Mouse (Mus musculus) ES-Bruce4 (cell line): ENCODE measurements around the gene 4921517D22Rik. TPM values are rescaled to one million over a fixed set of nuclear protein-coding genes. Genes with fewer than 3 reads are reported as not detected.
A peak's percentile ranks its signal among the peaks of the same experiment; 100 is the strongest.

Experiments used
- H3K27ac ChIP-seq: 2 replicates; pipeline ENCODE4 v1.5.1; 2012; ENCODE audit warnings: low read length, inconsistent platforms; ENCODE audit not compliant: insufficient read depth
- H3K27me3 ChIP-seq: 2 replicates; pipeline ENCODE4 v1.6.1; 2012; ENCODE audit warnings: mild to moderate bottlenecking, low read length, inconsistent platforms; ENCODE audit not compliant: control insufficient read depth, poor library complexity, insufficient read depth, severe bottlenecking
- H3K36me3 ChIP-seq: 2 replicates; pipeline ENCODE4 v1.6.1; 2012; ENCODE audit warnings: inconsistent platforms, mild to moderate bottlenecking, low read length, moderate library complexity; ENCODE audit not compliant: control insufficient read depth, poor library complexity, insufficient read depth, severe bottlenecking
- H3K4me1 ChIP-seq: one replicate; pipeline ENCODE4 v1.8.1; 2011; ENCODE audit warnings: low read length; ENCODE audit not compliant: control insufficient read depth, insufficient read depth
- H3K4me3 ChIP-seq: 2 replicates; pipeline ENCODE4 v1.5.1; 2011; ENCODE audit warnings: low read depth, mild to moderate bottlenecking, low read length
- H3K9ac ChIP-seq: 2 replicates; pipeline ENCODE4 v1.6.1; 2012; ENCODE audit warnings: low read depth, mild to moderate bottlenecking, inconsistent platforms; ENCODE audit not compliant: poor library complexity, severe bottlenecking
- H3K9me3 ChIP-seq: replicated peaks from 2 replicates; pipeline ENCODE4 v1.6.1; 2012; ENCODE audit warnings: mild to moderate bottlenecking, low read length, inconsistent platforms; ENCODE audit not compliant: control insufficient read depth, poor library complexity, insufficient read depth, severe bottlenecking
- CTCF ChIP-seq: IDR thresholded peaks from one replicate; pipeline ENCODE4 v1.8.1; 2011; ENCODE audit warnings: low read depth, low read length
- EP300 ChIP-seq: IDR thresholded peaks from 2 replicates; pipeline ENCODE4 v1.6.1; 2011; ENCODE audit warnings: low read depth, low read length; ENCODE audit not compliant: insufficient read depth
- POLR2A ChIP-seq: IDR thresholded peaks from one replicate; pipeline ENCODE4 v1.8.1; 2011; ENCODE audit warnings: low read length; ENCODE audit not compliant: insufficient read depth
- polyA plus RNA-seq: library from polyadenylated mRNA; stranded (reverse); fragments of >200 nt; gene quantifications from 2 replicates; pipeline ENCODE4 v1.2.4, GENCODE M21; 2011; ENCODE audit warnings: low read depth; ENCODE audit not compliant: missing spikeins, insufficient read depth, insufficient read length

4921517D22Rik gene
- polyA plus RNA-seq, 1 experiment = not detected

DNA sequence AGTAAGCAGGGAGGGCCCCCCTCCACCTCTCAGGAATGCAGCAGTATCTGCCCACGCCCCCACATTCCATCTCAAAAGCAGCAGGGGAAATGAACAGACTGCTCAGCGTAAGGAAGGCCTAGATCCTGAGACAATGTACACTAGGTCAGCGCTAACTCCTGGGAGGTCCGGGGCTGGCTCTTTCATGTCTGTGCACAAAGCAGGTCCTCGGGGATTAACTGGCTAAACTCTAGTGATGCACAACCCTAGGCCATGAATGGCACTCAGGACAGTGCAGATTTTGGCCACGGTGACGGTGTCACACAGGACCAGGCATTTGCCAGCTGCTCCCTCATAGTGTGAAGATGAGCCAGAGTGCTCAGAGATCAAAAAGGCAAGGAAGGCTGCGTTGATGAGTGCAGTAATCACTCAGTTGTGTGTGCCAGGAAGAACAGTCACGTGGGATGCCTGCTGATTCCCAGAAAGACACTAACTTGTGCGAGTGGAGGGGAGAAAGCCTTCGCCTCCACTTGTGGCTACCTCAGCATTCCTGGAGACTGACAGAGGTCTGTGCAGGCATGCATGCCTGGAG, 47.1 kb downstream of the 4921517D22Rik start:
- no peak overlapping the region for H3K9ac ChIP-seq
- peaks cover 26% of the 10 kb centered on the region for H3K36me3 ChIP-seq

DNA sequence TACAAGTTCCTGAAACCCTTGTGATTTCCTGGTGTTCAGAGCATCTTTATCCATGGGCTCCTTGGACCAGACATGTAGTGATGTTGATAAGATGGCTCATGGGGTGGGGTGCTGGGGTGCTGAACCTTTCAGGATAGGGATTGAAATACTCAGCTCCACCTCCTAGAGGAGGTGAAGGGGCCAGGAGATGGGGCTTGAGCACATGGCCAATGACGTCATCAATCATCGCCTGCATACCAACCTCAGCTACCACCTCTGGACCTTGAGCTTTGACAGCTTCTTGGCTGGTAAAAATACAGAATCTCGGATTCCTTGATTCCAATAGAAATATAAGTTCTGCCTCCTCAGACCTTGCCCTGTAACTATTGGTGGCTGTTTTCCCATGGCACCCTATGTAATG, 48.4 kb downstream of the 4921517D22Rik start:
- Histone ChIP-seq H3K9me3 (no peaks in the 10 kb centered on the region), H3K27ac (peak overlapping the region; percentile 79; the same call in 1 of the 2 replicates), H3K9ac (no peak overlapping the region), H3K27me3 (no peaks in the 10 kb centered on the region), H3K4me3 (no peak overlapping the region), H3K4me1 (peaks cover 13% of the 10 kb centered on the region), H3K36me3 (peaks cover 34% of the 10 kb centered on the region)
- no peak for TF ChIP-seq CTCF
- no peak for TF ChIP-seq POLR2A
- TF ChIP-seq EP300 = no peak

More for the DNA sequence above, 47.1 kb downstream of the 4921517D22Rik start:
- Histone ChIP-seq H3K27ac (peak overlapping the region; percentile 79), H3K9me3 (no peaks in the 10 kb centered on the region), H3K4me3 (no peak overlapping the region), H3K27me3 (no peaks in the 10 kb centered on the region), H3K4me1 (peaks cover 13% of the 10 kb centered on the region)
- no peak for TF ChIP-seq CTCF
- TF ChIP-seq POLR2A = no peak
- 0 out of 2 replicates have a peak, but pooled peaks have one; percentile 47 for TF ChIP-seq EP300

DNA sequence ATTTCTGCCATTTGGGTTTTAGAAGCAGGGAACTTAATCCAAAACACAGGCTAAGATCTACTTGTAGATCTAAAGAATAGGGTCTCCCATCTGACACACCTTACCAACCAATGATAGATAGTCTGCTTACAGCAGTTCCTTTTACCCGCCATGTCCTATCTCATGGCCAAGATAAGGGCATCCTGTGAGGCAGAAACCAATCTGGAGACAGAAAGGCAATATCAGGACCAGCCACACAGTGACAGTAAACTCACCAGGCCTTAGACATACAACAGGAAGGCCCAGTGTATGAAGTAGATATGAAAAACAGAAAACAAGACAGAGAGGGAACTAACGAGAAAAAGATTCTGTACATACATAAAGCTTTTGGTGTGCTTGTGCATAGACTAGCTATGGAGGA, 51.1 kb downstream of the 4921517D22Rik start:
- Histone ChIP-seq H3K36me3 (peaks cover 43% of the 10 kb centered on the region), H3K27ac (no peak overlapping the region), H3K4me1 (peaks cover 13% of the 10 kb centered on the region), H3K9ac (no peak overlapping the region), H3K9me3 (no peaks in the 10 kb centered on the region), H3K27me3 (no peaks in the 10 kb centered on the region), H3K4me3 (no peak overlapping the region)
- TF ChIP-seq CTCF (no peak), EP300 (no peak), POLR2A (no peak)

DNA sequence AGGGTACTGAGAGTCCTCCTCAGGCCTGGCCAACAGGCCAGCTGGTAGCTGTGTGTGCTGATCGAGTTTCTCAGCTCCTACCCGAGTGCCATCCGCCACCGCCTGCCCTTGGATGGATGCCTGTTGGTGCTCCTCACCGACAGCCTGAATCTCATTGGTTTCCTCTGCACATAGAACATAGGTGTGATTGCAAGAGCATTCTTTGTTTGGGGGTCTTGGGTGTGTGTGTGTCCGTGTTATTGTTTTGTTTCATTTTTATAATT, 53.8 kb downstream of the 4921517D22Rik start:
- TF ChIP-seq EP300 = no peak
- TF ChIP-seq POLR2A = no peak
- no peak for TF ChIP-seq CTCF
- Histone ChIP-seq H3K36me3 (peaks cover 62% of the 10 kb centered on the region), H3K4me1 (no peaks in the 10 kb centered on the region), H3K9ac (no peak overlapping the region), H3K9me3 (no peaks in the 10 kb centered on the region), H3K27me3 (no peaks in the 10 kb centered on the region), H3K27ac (no peak overlapping the region), H3K4me3 (no peak overlapping the region)

DNA sequence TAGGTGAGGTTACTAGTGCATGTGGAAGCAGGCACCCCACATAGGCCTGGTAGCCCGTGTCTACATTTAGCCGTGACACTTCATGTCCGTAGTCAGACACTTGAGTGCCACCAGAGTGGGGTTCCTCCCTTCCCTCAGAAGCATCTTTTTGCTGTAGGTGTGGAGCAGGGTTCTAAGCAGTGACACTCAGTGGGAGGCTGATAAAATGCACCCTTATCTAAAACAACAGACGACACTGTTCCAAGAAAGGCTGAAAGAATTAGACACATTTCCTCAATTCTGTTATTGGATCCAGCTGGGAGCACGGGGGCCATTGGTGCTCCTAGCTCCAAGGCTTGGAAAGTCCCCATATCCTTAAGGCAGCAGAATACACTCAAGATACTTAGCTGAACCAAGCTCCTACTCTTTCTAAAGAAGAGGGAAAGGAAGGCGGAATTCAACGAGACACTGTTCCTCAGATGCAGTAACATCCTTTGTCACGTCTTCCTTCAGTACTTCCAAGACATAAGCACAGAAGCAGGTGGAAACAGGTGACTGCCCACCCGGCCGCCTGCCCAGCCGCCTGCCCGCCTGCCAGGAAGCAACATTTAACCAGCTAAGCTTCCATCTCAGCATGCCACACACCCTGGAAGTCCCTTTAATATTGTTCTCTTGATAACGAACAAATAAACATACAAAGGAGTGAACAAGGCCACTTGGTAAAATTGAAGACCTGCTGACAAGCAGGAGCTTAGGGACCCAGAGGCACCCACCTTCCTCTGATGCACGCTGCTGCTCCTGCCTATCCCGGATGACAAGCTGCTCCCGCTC, 54.3 kb downstream of the 4921517D22Rik start:
- H3K36me3 ChIP-seq = peaks cover 58% of the 10 kb centered on the region

DNA sequence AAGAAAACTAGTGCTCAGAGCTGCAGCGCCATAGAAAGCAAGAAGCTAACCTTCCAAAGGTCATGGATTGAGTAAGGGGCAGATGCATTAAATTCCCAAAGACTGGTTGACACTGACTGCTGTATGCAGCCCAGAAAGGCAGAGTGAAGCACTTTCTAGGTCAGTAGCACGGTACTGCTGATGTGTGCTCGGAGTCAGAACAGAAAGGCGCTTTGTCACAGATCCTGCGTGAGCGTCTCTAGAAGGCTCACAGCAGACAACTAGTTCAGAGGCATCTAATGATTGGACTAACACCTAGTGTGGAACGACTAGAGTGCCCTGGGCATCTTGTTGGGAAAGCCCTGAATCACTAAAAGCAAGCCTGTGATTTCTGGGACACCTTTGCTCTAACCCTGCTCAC, 56.1 kb downstream of the 4921517D22Rik start:
- TF ChIP-seq EP300 (no peak), POLR2A (no peak), CTCF (no peak)

More for the DNA sequence above, 54.3 kb downstream of the 4921517D22Rik start:
- Histone ChIP-seq H3K4me1 (no peaks in the 10 kb centered on the region), H3K27ac (no peak overlapping the region), H3K27me3 (no peaks in the 10 kb centered on the region), H3K4me3 (no peak overlapping the region), H3K9ac (no peak overlapping the region), H3K9me3 (no peaks in the 10 kb centered on the region)
- TF ChIP-seq EP300 (no peak), POLR2A (no peak), CTCF (no peak)

More for the DNA sequence above, 56.1 kb downstream of the 4921517D22Rik start:
- Histone ChIP-seq H3K4me1 (no peaks in the 10 kb centered on the region), H3K36me3 (peaks cover 61% of the 10 kb centered on the region), H3K27ac (no peak overlapping the region), H3K27me3 (no peaks in the 10 kb centered on the region), H3K9ac (no peak overlapping the region), H3K9me3 (no peaks in the 10 kb centered on the region), H3K4me3 (no peak overlapping the region)

Other genes starting within 250 kb of the 4921517D22Rik start
- 26.5 and 27.9 TPM in 2 replicates for gene Agtpbp1, start 108.9 kb downstream of the 4921517D22Rik start, polyA plus RNA-seq
- gene Naa35, start 108.8 kb downstream of the 4921517D22Rik start, polyA plus RNA-seq = 103 and 143 TPM in 2 replicates
- gene Golm1, start 18.3 kb downstream of the 4921517D22Rik start, polyA plus RNA-seq = 54.9 and 58.3 TPM in 2 replicates
- gene Spata31d1a, start 16.2 kb upstream of the 4921517D22Rik start, polyA plus RNA-seq = 0.40 and 1.1 TPM in 2 replicates
- gene Spata31d1b, start 18.2 kb upstream of the 4921517D22Rik start, polyA plus RNA-seq = 0.37 TPM in 1 of 2 replicates, not detected in the other
- gene Spata31d1d, start 37.6 kb upstream of the 4921517D22Rik start, polyA plus RNA-seq = not detected in 2 replicates
- 0.58 and 0.61 TPM in 2 replicates for gene 1700014D04Rik, start 52.6 kb upstream of the 4921517D22Rik start, polyA plus RNA-seq
- gene Isca1, start 75.7 kb upstream of the 4921517D22Rik start, polyA plus RNA-seq = 42.0 and 42.1 TPM in 2 replicates
- gene Gm49354, start 88.1 kb upstream of the 4921517D22Rik start, polyA plus RNA-seq = not detected in 2 replicates
- 87.9 and 99.1 TPM in 2 replicates for gene Tut7, start 129.0 kb upstream of the 4921517D22Rik start, polyA plus RNA-seq